Mouse (Mus musculus) lung, postnatal 0 days (tissue): ENCODE results near the gene C8g.

Source experiments
- CTCF ChIP-seq: IDR thresholded peaks from 2 replicates; pipeline ENCODE4 v1.5.1; 2016; ENCODE audit warnings: antibody characterized with exemption, mild to moderate bottlenecking
- EP300 ChIP-seq: IDR thresholded peaks from 2 replicates; pipeline ENCODE4 v1.6.1; 2016; ENCODE audit warnings: antibody characterized with exemption, mild to moderate bottlenecking, control low read depth

DNA sequence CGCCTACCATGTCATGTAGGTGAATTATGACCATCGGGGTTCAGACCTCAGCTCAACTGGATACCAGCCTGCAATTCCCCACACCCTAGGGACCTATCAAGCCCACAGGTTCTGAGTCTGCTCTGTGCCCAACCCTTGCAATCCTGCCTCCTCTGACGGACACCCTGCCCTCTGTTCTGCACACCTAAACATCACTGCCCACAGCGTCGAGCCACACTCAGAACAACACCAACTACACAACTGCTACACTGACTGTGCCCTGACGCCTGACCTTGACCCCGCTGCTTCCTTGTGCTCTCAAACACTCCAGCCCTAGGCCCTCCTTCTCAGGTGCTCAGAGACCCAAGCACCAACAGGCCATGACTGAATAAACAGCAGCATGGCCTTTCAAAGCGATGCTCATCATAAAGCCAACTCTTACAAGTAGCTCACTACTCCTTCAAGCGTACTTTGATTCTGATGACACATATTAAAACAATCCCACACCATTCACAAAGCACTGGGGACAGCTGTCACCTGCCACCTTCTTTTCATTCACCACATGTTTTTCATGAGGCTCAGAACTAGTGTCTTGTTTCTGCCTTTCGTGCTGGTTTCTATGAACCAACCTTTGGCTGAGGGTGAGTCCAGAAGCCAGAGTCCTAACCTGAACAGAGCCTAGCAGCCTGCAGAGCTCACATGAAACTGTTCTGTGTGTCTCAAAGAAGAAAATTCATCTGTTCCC is 40.3 kb upstream of the C8g start:
- TF ChIP-seq CTCF (no peak), EP300 (no peak)
